Mouse (Mus musculus) midbrain, postnatal 0 days (tissue): ENCODE measurements around the gene Traf3ip2. TPM values are rescaled to one million over a fixed set of nuclear protein-coding genes. Genes with fewer than 3 reads are reported as not detected.

ENCODE experiments used
- ATAC-seq: fragments of 200-750 bp; cut with Nextera tagmentation; 2 replicates; pipeline ENCODE4 v1.8.0; 2017; ENCODE audit warnings: moderate number of reproducible peaks, mild to moderate bottlenecking, moderate TSS enrichment, moderate library complexity; ENCODE audit not compliant: low FRiP score
- DNase-seq: peaks from one replicate; pipeline ENCODE4 v3.0.0-alpha.2; 2015; ENCODE audit warnings: low spot score
- H3K27ac ChIP-seq: fragments of 300-500 bp; sonication (generic); 2 replicates; pipeline ENCODE4 v1.5.1; 2014; ENCODE audit warnings: low read depth, mild to moderate bottlenecking, low read length, mixed read lengths
- H3K27me3 ChIP-seq: fragments of 300-500 bp; sonication (generic); 2 replicates; pipeline ENCODE4 v1.6.1; 2014; ENCODE audit warnings: low read length, control low read depth, mixed read lengths; ENCODE audit not compliant: insufficient read depth
- H3K36me3 ChIP-seq: fragments of 300-500 bp; sonication (generic); 2 replicates; pipeline ENCODE4 v1.6.1; 2014; ENCODE audit warnings: low read length, control low read depth, mixed read lengths; ENCODE audit not compliant: insufficient read depth
- H3K4me1 ChIP-seq: fragments of 300-500 bp; sonication (generic); 2 replicates; pipeline ENCODE4 v1.6.1; 2014; ENCODE audit warnings: mild to moderate bottlenecking, control low read depth, antibody characterized with exemption, low read length, mixed read lengths; ENCODE audit not compliant: insufficient read depth
- H3K4me2 ChIP-seq: fragments of 300-500 bp; sonication (generic); 2 replicates; pipeline ENCODE4 v1.6.1; 2014; ENCODE audit warnings: low read depth, mild to moderate bottlenecking, low read length, mixed read lengths; ENCODE audit not compliant: poor library complexity, severe bottlenecking
- H3K4me3 ChIP-seq: fragments of 300-500 bp; sonication (generic); 2 replicates; pipeline ENCODE4 v1.5.1; 2014; ENCODE audit warnings: low read depth, mild to moderate bottlenecking, low read length, moderate library complexity
- H3K9ac ChIP-seq: fragments of 300-500 bp; sonication (generic); replicated peaks from 2 replicates; pipeline ENCODE4 v1.6.1; 2014; ENCODE audit warnings: mild to moderate bottlenecking, low read length, moderate library complexity, mixed read lengths; ENCODE audit not compliant: poor library complexity, severe bottlenecking
- H3K9me3 ChIP-seq: fragments of 300-500 bp; sonication (generic); 2 replicates; pipeline ENCODE4 v1.6.1; 2016; ENCODE audit warnings: low read length, control low read depth
- CTCF ChIP-seq: IDR thresholded peaks from 2 replicates; pipeline ENCODE4 v1.5.1; 2016; ENCODE audit warnings: antibody characterized with exemption, mild to moderate bottlenecking
- WGBS: fragments of 180-500 bp; shearing (Covaris S2); extraction: QIAGEN DNeasy Blood & Tissue Kit; methylation state at CpG from one replicate; pipeline ENCODE4 v1.1.7; 2014; 5-methylcytosine and 5-hydroxymethylcytosine counted together
- polyA plus RNA-seq: library from polyadenylated mRNA; unstranded; fragments of >200 nt; fragmentation: Nextera tagmentation; extraction: Ambion mirVana; gene quantifications from 2 replicates; pipeline ENCODE4 v1.2.1, GENCODE M21; 2015
- total RNA-seq: library from RNA; depleted of rRNA; stranded (reverse); fragments of >200 nt; gene quantifications from 2 replicates; pipeline ENCODE4 v1.2.3, GENCODE M21; 2014

Gene Traf3ip2
- total and polyA plus RNA-seq, 2 experiments from 2014 or later: 1.9 to 6.1 TPM

- no peak overlapping the region for H3K4me3 ChIP-seq
- no peak overlapping the region for H3K4me2 ChIP-seq
- H3K4me1 ChIP-seq: peaks cover 4% of the 10 kb centered on the region; the same call in 1 of the 2 replicates
- TF ChIP-seq CTCF: no peak
- ATAC-seq: no peak
- H3K9ac ChIP-seq: no peak overlapping the region
- no peaks in the 10 kb centered on the region for H3K27me3 ChIP-seq
- H3K9me3 ChIP-seq: no peaks in the 10 kb centered on the region
- WGBS: 85% methylated on average over 4 of the region's 4 CpGs
- H3K27ac ChIP-seq: no peak overlapping the region
- no peaks in the 10 kb centered on the region for H3K36me3 ChIP-seq
- no peak for DNase-seq
Measured at GRCm38 (mm10) chr10:39681014-39681413, 68.3 kb downstream of the Traf3ip2 start.

GRCm38 (mm10) chr10:39682556-39682955 lies 69.8 kb downstream of the Traf3ip2 start:
- WGBS: 93% methylated on average over 2 of the region's 2 CpGs
- no peak overlapping the region for H3K4me2 ChIP-seq
- no peak overlapping the region for H3K9ac ChIP-seq
- H3K27ac ChIP-seq: no peak overlapping the region
- ATAC-seq: no peak
- H3K4me1 ChIP-seq: peaks cover 4% of the 10 kb centered on the region; the same call in 1 of the 2 replicates
- DNase-seq: no peak
- no peaks in the 10 kb centered on the region for H3K9me3 ChIP-seq
- no peak for TF ChIP-seq CTCF
- H3K27me3 ChIP-seq: no peaks in the 10 kb centered on the region
- no peak overlapping the region for H3K4me3 ChIP-seq
- H3K36me3 ChIP-seq: no peaks in the 10 kb centered on the region

GRCm38 (mm10) chr10:39683481-39683880 lies 70.7 kb downstream of the Traf3ip2 start:
- Histone ChIP-seq H3K4me1 (peaks cover 4% of the 10 kb centered on the region; the same call in 1 of the 2 replicates), H3K9me3 (no peaks in the 10 kb centered on the region), H3K4me3 (no peak overlapping the region), H3K27ac (no peak overlapping the region), H3K36me3 (no peaks in the 10 kb centered on the region), H3K9ac (no peak overlapping the region), H3K27me3 (no peaks in the 10 kb centered on the region), H3K4me2 (no peak overlapping the region)
- TF ChIP-seq CTCF: no peak
- 85% methylated on average over 2 of the region's 2 CpGs for WGBS
- no peak for ATAC-seq
- no peak for DNase-seq

- DNase-seq: no peak
- ATAC-seq: no peak
- Histone ChIP-seq H3K27me3 (no peaks in the 10 kb centered on the region), H3K4me1 (peaks cover 4% of the 10 kb centered on the region; the same call in 1 of the 2 replicates), H3K4me2 (no peak overlapping the region), H3K36me3 (no peaks in the 10 kb centered on the region), H3K4me3 (no peak overlapping the region), H3K9ac (no peak overlapping the region), H3K9me3 (no peaks in the 10 kb centered on the region), H3K27ac (no peak overlapping the region)
- TF ChIP-seq CTCF: no peak
- 95% methylated on average over 4 of the region's 4 CpGs for WGBS
Measured at GRCm38 (mm10) chr10:39686811-39687210, 74.1 kb downstream of the Traf3ip2 start.

GRCm38 (mm10) chr10:39687851-39688250 lies 75.1 kb downstream of the Traf3ip2 start:
- H3K9ac ChIP-seq: no peak overlapping the region
- no peak overlapping the region for H3K27ac ChIP-seq
- no peak overlapping the region for H3K4me3 ChIP-seq
- WGBS: 66% methylated on average over 3 of the region's 3 CpGs
- H3K36me3 ChIP-seq: no peaks in the 10 kb centered on the region
- no peaks in the 10 kb centered on the region for H3K27me3 ChIP-seq
- DNase-seq (peak; percentile 50), ATAC-seq (no peak)
- no peak for TF ChIP-seq CTCF
- H3K4me2 ChIP-seq: no peak overlapping the region
- H3K9me3 ChIP-seq: no peaks in the 10 kb centered on the region
- H3K4me1 ChIP-seq: peaks cover 4% of the 10 kb centered on the region; the same call in 1 of the 2 replicates

- H3K4me2 ChIP-seq: no peak overlapping the region
- H3K27ac ChIP-seq: no peak overlapping the region
- no peak for ATAC-seq
- H3K9ac ChIP-seq: no peak overlapping the region
- DNase-seq: no peak
- no peak overlapping the region for H3K4me3 ChIP-seq
- H3K4me1 ChIP-seq: no peaks in the 10 kb centered on the region
- H3K36me3 ChIP-seq: no peaks in the 10 kb centered on the region
- H3K27me3 ChIP-seq: no peaks in the 10 kb centered on the region
- no peak for TF ChIP-seq CTCF
- no peaks in the 10 kb centered on the region for H3K9me3 ChIP-seq
- WGBS: 40% methylated on average over 11 of the region's 11 CpGs
Measured at GRCm38 (mm10) chr10:39691351-39692064, 78.8 kb downstream of the Traf3ip2 start.
